Mouse (Mus musculus): Measurements from ENCODE around the gene Kif21b.

DNA sequence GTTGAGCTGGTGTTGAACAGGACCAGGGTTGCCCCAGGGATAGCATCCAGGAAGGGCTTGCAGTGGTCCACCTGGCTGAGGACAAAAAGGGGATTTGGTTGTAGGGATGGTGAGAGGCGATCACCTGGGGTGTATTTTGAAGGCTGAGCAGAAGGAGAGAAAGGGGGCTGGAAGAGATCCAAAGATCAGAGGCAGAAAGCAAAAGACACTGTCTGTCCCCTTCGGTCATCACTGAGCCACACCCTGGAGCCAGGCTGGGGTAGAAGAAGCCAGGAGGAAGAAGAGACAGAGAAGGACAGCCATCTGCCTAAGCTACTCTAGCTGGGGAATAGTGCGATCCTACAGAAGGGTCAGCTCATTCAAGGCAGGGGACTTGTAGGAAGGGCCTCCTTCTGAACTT, 28.6 kb upstream of the Kif21b start:
- no peak for TF ChIP-seq TAL1 (IDR thresholded peaks at IDR 0.05; ENCODE audit: low read length)
- no peak for TF ChIP-seq GATA1 (IDR thresholded peaks at IDR 0.05; ENCODE audit: low read length)

Data from erythroblast, embryonic 14.5 days (primary cell).